Mouse (Mus musculus) leukemia stem cell, adult 10-12 weeks (primary cell): ENCODE data around the gene Itgax. TPM values are rescaled to one million over a fixed set of nuclear protein-coding genes. Genes with fewer than 3 reads are reported as not detected.

Source experiments
- polyA plus RNA-seq: library from polyadenylated mRNA; stranded (reverse); fragments of >175 nt; gene quantifications from 2 replicates; pipeline ENCODE4 v1.2.3, GENCODE M21; 2012; ENCODE audit warnings: low replicate concordance

The Itgax gene
- 2.3 and 3.4 TPM in 2 replicates for polyA plus RNA-seq

DNA sequence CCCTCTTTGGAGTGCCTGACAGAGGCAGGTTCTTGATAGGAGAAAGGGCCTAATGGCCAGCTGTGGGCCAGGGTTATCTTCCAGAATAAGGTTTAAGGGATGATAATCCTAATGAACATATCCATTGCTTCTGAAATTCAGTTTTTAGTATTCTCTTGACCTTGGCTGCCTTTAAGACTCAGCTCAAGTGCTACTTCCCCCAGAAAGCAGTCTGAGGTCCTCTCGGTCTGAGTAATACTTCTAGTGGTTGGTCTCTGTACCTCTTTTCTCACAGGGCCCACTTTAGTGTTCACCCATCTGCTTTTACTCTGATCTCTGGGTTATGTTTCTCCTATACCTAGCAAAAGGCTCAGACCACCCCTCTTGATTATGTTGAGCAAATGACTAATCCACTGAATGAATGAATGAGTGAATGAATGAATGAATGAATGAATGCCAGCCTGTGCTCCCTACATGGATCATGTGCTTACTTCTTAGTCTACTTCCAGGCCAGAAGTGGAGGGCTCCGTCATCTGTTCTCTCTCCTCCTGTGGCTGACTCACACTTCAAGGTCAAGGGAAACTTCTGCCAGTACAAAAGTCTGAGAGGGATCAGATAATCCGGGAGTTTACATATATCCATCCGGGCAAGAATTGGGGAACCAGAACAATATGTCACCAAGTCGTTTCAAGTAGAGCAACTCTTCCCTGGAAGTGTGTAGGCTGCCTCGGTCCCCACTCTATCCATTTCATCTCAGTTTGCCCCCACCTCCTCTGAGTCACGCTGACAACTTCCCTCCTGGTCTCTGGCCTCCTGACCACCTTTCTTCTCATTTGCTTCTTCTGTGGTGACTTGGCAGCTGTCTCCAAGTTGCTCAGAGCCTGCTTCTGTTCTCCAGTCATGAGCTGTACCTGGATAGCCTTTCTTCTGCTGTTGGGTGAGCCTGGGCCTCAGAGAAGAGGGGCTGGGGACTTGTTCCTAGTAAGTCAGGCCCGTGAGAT is at the start of gene Itgax:
Gene Itgax, plus strand, starts transcription at position 807 of the 980 bp plus-strand sequence.

GRCm38 (mm10) chr7:128154076-128154475 is 24.7 kb downstream of the Itgax start, which contains the start of gene Itgad:
Itgad (plus strand) TSS chr7:128154376.

Other genes with a start within 250 kb of the Itgax start
- gene Prss53, start 238.6 kb upstream of the Itgax start, polyA plus RNA-seq, result 0.58 and 1.1 TPM in 2 replicates
- not detected in 2 replicates for gene Gm21974, start 234.1 kb upstream of the Itgax start, polyA plus RNA-seq
- gene Vkorc1, start 233.9 kb upstream of the Itgax start, polyA plus RNA-seq, result 10.1 and 24.2 TPM in 2 replicates
- 79.6 and 212 TPM in 2 replicates for gene Bckdk, start 225.5 kb upstream of the Itgax start, polyA plus RNA-seq
- 2.0 and 6.1 TPM in 2 replicates for gene Kat8, start 217.0 kb upstream of the Itgax start, polyA plus RNA-seq
- gene Prss8, start 199.4 kb upstream of the Itgax start, polyA plus RNA-seq, result not detected in 2 replicates
- gene Prss36, start 182.8 kb upstream of the Itgax start, polyA plus RNA-seq, result 2.3 and 7.5 TPM in 2 replicates
- 125 and 210 TPM in 2 replicates for gene Fus, start 162.1 kb upstream of the Itgax start, polyA plus RNA-seq
- gene Pycard, start 135.7 kb upstream of the Itgax start, polyA plus RNA-seq, result 2.1 and 2.2 TPM in 2 replicates
- gene Trim72, start 125.6 kb upstream of the Itgax start, polyA plus RNA-seq, result 0.10 TPM in 1 of 2 replicates, not detected in the other
- 1.3 and 1.8 TPM in 2 replicates for gene Itgam, start 66.9 kb upstream of the Itgax start, polyA plus RNA-seq
- gene Gm49368, start 66.9 kb upstream of the Itgax start, polyA plus RNA-seq, result not detected in 2 replicates
- gene Itgad, start 24.8 kb downstream of the Itgax start, polyA plus RNA-seq, result 8.5 and 16.4 TPM in 2 replicates
- gene Cox6a2, start 76.8 kb downstream of the Itgax start, polyA plus RNA-seq, result 11.9 and 21.5 TPM in 2 replicates
- 34.5 and 48.8 TPM in 2 replicates for gene Armc5, start 107.8 kb downstream of the Itgax start, polyA plus RNA-seq
- 0.85 and 1.2 TPM in 2 replicates for gene 9130023H24Rik, start 108.5 kb downstream of the Itgax start, polyA plus RNA-seq
- 1.0 and 5.8 TPM in 2 replicates for gene Tgfb1i1, start 117.3 kb downstream of the Itgax start, polyA plus RNA-seq
- 0.28 and 1.4 TPM in 2 replicates for gene Slc5a2, start 136.1 kb downstream of the Itgax start, polyA plus RNA-seq
- 48.6 and 63.1 TPM in 2 replicates for gene BC017158, start 168.6 kb downstream of the Itgax start, polyA plus RNA-seq